Mouse (Mus musculus): ENCODE data around the gene Glipr1.
"Not testable (repeated sequence)": the region's sequence is repeated elsewhere in the genome, so short reads cannot be mapped to it uniquely, and the experiment has no call there.

The Glipr1 gene

GRCm38 (mm10) chr10:112002544-112003215 lies at the start of gene Glipr1:
Gene Glipr1, minus strand, starts transcription at chr10:112002631.
- in situ Hi-C loops (cut with MboI; ENCODE audit: unreplicated experiment in 2 of 2) = no loop called here

GRCm38 (mm10) chr10:112051956-112052355 lies 49.5 kb upstream of the Glipr1 start:
- in situ Hi-C loops (cut with MboI; ENCODE audit: unreplicated experiment in 2 of 2) = not testable (repeated sequence)

GRCm38 (mm10) chr10:112051220-112051619 lies 48.8 kb upstream of the Glipr1 start:
- in situ Hi-C loops (cut with MboI; ENCODE audit: unreplicated experiment in 2 of 2) = no loop called here

DNA sequence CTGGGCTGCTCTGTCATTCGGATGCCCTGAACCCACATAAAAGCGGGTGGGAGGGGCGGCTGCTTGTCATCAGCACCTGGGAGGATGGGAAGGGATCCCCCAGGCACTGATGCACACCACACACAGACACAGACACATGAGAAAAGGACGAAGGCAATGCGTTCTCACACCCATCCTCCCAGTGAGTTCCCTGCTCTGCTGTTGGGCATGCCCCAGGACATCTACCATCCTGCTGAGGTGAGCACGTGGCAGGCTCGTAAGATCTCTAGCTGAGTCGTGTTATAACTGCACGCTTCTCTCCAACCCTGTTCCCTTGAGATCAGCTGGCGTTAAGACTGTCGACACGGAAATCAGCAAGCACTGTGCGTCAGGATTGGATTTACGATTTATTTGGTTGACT lies 41.9 kb upstream of the Glipr1 start:
- in situ Hi-C loops (cut with MboI; ENCODE audit: unreplicated experiment in 2 of 2) = not testable (repeated sequence)

DNA sequence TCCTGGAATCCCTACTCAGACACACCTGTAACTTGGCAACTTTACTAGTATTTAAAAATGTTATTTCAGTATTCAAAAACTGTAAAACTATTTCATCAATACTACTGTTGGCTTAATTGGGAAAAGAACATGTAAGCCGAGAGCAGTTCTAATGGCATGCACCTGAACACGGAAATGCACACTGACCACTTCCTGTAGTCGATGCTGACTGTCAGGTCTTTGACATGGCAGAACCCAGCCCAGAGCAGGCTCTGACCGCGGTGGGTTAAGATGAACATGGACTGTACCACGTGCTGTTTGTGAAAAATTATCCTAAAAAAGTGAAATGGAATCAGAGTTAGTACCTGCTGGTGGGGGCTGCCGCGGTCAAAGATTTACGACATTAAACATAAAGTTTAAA lies 41.1 kb upstream of the Glipr1 start:
- in situ Hi-C loops (cut with MboI; ENCODE audit: unreplicated experiment in 2 of 2) = not testable (repeated sequence)

- in situ Hi-C loops (cut with MboI; ENCODE audit: unreplicated experiment in 2 of 2) = not testable (repeated sequence)
These were observed 26.3 kb upstream of the Glipr1 start for GRCm38 (mm10) chr10:112028689-112029088.

- in situ Hi-C loops (cut with MboI; ENCODE audit: unreplicated experiment in 2 of 2) = no loop called here
These were observed 21.2 kb upstream of the Glipr1 start for GRCm38 (mm10) chr10:112023585-112023984.

DNA sequence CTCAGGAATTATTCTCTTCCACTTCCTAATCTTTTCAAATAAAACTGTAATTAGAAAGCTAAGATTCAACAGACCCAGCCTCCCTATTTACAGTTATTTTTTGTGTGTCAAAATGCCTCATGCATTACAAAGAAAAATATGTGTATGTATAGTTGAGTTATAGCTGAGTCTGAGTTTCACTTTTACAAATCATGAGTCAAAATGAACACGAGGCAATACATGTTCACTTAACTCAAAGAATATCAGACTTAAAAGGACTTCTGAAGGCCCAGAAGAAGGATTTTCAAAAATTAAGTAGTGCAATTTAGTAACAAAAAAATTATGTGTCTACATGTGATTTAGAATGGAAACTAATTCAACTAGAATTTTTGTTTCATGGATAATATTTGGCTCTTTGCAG lies 7.1 kb upstream of the Glipr1 start:
- in situ Hi-C loops (cut with MboI; ENCODE audit: unreplicated experiment in 2 of 2) = not testable (repeated sequence)

DNA sequence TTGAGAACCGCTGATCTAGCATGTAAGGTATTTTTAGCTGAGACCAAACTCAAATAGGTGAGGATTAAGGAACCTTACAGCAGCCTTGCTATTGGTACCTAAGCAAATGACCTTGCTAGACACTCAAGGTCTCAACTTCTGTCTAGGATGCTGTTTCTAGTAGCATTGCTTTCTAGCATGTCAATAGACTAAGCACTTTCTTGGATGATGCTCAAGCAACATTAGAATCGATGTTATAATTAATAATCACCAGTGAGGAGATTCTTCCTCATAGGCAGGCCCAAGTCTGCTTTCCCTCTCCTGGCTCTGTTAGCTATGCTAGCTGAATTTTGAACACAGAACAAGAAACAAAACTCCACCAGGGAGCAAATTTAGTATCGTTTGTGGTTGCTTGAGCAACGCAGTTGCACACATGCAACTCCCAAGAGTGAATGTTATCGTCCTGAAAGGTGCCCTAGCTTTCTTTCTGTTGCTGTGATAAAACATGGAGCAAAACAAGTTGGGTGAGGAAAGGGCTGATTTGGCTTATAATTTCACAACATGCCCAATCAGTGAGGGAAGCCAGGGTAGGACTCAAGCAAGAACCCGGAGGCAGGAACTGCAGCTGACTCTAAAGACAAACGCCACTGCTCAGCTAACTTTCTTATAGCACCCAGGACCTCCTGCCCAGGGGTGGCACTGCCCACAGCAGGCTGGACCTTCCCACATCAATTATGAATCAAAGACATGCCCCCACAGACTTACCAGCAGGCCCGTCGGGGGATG lies 493 bp downstream of the Glipr1 start:
- in situ Hi-C loops (cut with MboI; ENCODE audit: unreplicated experiment in 2 of 2) = no loop called here

GRCm38 (mm10) chr10:112001350-112001749 lies 1.1 kb downstream of the Glipr1 start:
- in situ Hi-C loops (cut with MboI; ENCODE audit: unreplicated experiment in 2 of 2) = no loop called here

DNA sequence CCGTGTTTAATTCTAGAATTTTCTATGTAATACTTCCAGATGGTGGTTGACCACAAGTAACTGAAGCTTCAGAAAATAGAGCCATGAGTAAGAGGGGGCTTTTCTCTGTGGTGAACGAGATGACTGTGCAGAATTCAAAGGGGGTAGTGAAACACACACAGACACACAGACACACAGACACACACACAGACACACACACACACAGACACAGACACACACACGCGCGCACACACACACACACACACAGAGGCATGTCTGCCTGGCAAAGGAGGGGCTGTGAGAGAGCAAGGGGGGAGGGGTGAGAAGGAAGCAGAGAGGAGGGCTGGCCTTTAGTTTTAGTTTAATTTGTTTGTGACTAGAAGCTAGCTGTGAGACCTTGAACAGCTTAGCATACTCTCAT lies 1.9 kb downstream of the Glipr1 start:
- in situ Hi-C loops (cut with MboI; ENCODE audit: unreplicated experiment in 2 of 2) = no loop called here

GRCm38 (mm10) chr10:111999765-112000164 lies 2.7 kb downstream of the Glipr1 start:
- in situ Hi-C loops (cut with MboI; ENCODE audit: unreplicated experiment in 2 of 2) = no loop called here

DNA sequence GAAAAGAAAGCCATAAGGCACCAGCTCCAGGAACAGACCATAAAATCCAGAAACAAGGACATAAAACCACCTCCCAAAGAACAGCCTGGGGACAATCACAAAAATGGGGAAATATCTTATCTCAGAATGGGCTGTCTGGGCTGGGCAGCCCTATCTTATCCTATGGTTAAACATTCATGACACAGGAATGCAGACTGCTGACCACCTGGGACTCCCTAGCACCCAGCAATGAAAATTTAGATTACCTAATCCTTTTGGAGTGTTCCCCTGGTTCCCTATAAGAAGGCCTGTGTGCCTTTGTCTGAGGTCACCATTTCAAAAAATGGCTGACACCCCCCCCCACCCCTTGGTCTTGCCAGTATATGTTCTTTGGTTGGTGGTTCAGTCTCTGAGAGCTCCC lies 4.8 kb downstream of the Glipr1 start:
- in situ Hi-C loops (cut with MboI; ENCODE audit: unreplicated experiment in 2 of 2) = no loop called here

DNA sequence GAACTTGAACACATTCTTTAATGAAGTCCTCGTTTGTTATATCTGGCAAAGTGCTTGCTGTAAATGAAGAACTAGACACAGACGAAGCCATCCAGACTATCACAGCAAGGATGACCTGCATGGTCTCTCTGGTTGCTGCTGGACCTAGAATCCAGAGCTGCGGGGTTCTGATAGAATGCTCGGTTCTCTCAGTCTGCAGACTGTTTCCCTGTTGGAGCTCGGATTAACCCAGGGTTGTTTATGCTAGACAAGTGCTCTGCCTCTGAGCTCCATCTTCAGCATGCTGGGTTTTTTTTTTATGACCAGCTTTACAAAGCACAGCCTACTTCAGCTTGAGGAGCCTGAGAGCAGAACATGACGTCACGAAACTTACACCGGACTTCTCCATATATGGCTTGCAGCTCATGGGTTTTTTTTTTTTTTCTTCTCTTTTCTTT lies 5.5 kb downstream of the Glipr1 start:
- in situ Hi-C loops (cut with MboI; ENCODE audit: unreplicated experiment in 2 of 2) = no loop called here

GRCm38 (mm10) chr10:111996549-111996904 lies 5.9 kb downstream of the Glipr1 start:
- in situ Hi-C loops (cut with MboI; ENCODE audit: unreplicated experiment in 2 of 2) = no loop called here

DNA sequence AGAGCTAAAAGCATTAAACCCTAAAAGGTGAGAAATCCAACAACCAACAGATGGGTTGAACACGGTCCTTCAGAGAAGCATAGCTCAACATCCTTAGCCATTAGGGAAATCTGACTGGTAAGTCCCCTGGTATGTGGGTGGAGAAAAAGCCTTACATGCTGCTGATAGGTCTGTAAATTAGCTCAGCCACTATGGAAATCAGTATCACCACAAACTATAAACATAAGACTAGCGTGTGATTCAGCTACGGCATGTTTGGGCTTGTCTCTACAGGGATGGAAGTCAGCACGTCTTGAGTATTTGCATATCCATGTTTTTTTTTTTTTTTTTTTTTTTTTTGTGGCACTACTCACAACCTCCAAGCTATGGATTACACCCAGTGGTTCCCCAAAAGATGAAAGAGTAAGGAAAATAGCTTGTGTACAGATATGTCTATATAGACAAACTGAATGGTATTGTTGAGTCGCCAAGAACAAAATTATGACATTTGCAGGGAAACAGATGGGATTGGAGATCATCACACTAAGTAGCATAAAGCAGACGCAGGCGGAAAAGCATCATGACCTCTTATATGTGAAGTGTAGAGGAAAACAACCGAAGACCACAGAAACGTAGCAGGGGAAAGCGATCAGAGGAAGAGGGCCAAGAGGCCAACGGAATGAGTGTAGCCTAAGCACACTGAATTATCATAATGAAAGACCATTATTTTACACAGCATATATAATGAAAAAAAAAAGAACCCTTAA lies 6.5 kb downstream of the Glipr1 start:
- in situ Hi-C loops (cut with MboI; ENCODE audit: unreplicated experiment in 2 of 2) = no loop called here

DNA sequence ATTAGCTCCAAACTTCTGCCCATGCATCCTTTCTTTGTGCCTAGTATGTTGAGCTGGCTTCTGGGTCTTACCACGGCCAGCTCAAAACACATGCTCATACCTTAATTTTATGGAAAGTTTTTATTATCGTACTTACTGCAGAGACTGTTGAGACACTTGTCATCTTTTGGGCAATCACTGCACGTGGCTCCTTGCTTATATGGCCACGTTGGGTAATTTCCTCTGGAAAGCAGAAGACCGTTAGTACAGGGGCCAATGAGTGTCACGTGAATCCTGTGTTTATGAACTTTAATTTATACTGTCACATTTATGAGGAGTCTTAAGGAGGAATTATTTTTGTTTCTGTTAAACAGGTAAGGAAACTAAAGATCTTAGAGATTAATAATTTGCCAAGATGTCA lies 16.0 kb downstream of the Glipr1 start:
- in situ Hi-C loops (cut with MboI; ENCODE audit: unreplicated experiment in 2 of 2) = loop anchor here in 1 of 2 experiments (10.0 kb wide), 1 partner anchor 818 kb away; no protein-coding TSS in a partner anchor

- in situ Hi-C loops (cut with MboI; ENCODE audit: unreplicated experiment in 2 of 2) = loop anchor here in 1 of 2 experiments (10.0 kb wide), 1 partner anchor 822 kb away; no protein-coding TSS in a partner anchor
These were observed 19.4 kb downstream of the Glipr1 start for GRCm38 (mm10) chr10:111983070-111983469.

GRCm38 (mm10) chr10:111977584-111977983 lies 24.8 kb downstream of the Glipr1 start:
- in situ Hi-C loops (cut with MboI; ENCODE audit: unreplicated experiment in 2 of 2) = loop anchor here (5.0 kb wide), 3 partner anchors 125 to 820 kb away; no protein-coding TSS in a partner anchor

DNA sequence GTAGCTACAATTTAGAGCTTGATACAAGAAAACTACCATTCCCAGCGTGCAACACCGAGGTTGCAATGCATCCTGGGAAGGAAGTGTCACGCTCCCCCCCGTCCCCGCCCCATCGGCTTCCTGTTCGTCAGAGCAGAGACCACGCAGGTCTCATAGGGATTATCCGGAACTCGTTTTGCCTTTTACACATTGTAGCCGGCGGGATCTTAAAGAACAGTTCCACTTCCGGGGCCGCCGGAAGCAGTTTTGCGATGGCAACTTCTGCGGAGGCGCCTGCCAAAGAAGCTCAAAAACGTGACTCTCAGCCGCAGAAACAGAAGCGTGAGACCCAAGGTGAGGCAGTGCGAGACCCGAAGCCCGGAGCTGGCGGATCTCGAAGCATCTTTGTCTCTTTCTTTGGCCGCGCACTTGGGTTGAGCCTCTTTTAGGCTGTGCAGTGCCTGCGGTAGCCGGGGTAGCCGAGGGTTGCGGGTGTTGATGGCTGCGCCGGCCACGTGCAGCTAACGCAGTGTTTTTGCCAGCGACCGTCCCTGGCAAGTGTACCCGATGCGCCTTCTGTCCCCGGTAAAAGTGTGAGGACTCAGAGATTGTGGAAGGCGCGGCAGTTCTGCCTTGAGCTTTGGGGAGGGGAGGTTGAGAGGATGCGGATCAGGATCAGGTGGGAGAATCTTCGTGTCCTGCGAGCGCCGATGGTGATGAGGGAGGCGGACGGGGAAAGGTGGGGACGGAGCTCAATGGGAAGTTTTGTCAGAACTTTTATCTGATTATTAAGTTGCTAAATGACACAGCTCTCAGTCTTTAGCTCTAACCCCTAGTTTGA lies 29.7 kb downstream of the Glipr1 start, which contains the start of gene Krr1:
TSS of gene Krr1 (plus strand) at position 123 of the 820 bp plus-strand sequence.
- in situ Hi-C loops (cut with MboI; ENCODE audit: unreplicated experiment in 2 of 2) = loop anchor here (25.0 kb wide), 3 partner anchors 660 to 1185 kb away; no protein-coding TSS in a partner anchor

Measured in v-Abl transformed pro-B cells (cell line).